Mouse (Mus musculus) liver, embryonic 14.5 days (tissue): ENCODE data around the gene Slc35b1. TPM values are rescaled to one million over a fixed set of nuclear protein-coding genes. Genes with fewer than 3 reads are reported as not detected.

Source experiments
- ATAC-seq: fragments of 200-750 bp; cut with Nextera tagmentation; 2 replicates; pipeline ENCODE4 v1.8.0; 2017; ENCODE audit warnings: moderate number of reproducible peaks, mild to moderate bottlenecking, moderate library complexity; ENCODE audit not compliant: insufficient read depth
- DNase-seq, 3 experiments: peaks; one replicate each; pipeline ENCODE4 v3.0.0-alpha.2; 2012 to 2013; ENCODE audit warnings: low read depth in 3 of 3, low spot score in 3 of 3
- H3K27ac ChIP-seq: fragments of 300-500 bp; sonication (generic); 2 replicates; pipeline ENCODE4 v1.5.1; 2014; ENCODE audit warnings: moderate library complexity, mild to moderate bottlenecking, control low read depth, inconsistent platforms
- H3K27me3 ChIP-seq: fragments of 300-500 bp; sonication (generic); 2 replicates; pipeline ENCODE4 v1.6.1; 2014; ENCODE audit warnings: mild to moderate bottlenecking, low read length, moderate library complexity; ENCODE audit not compliant: control insufficient read depth, insufficient read depth
- H3K36me3 ChIP-seq: fragments of 300-500 bp; sonication (generic); replicated peaks from 2 replicates; pipeline ENCODE4 v1.6.1; 2014; ENCODE audit warnings: low read depth; ENCODE audit not compliant: control insufficient read depth, insufficient read depth
- H3K4me1 ChIP-seq, 2 experiments: fragments of 200-500 bp in 1 of 2; fragments of 300-500 bp in 1 of 2; sonication (generic) in 1 of 2; replicated peaks; 2 replicates each; pipeline ENCODE4 v1.6.1; 2012 to 2014; ENCODE audit warnings: antibody characterized with exemption in 1 of 2, inconsistent platforms in 1 of 2, low read length in 1 of 2; ENCODE audit not compliant: control insufficient read depth in 2 of 2, insufficient read depth in 2 of 2
- H3K4me2 ChIP-seq: fragments of 300-500 bp; sonication (generic); 2 replicates; pipeline ENCODE4 v1.6.1; 2014; ENCODE audit warnings: low read depth, mild to moderate bottlenecking, control low read depth, moderate library complexity
- H3K4me3 ChIP-seq, 2 experiments: fragments of 200-500 bp in 1 of 2; fragments of 300-500 bp in 1 of 2; sonication (generic) in 1 of 2; 2 replicates each; pipeline ENCODE4 v1.5.1; 2012 to 2014; ENCODE audit warnings: low read depth in 2 of 2, low read length in 2 of 2, mild to moderate bottlenecking in 2 of 2, control low read depth in 1 of 2, inconsistent platforms in 1 of 2, moderate library complexity in 1 of 2; ENCODE audit not compliant: insufficient read depth in 1 of 2
- H3K9ac ChIP-seq: fragments of 300-500 bp; sonication (generic); replicated peaks from 2 replicates; pipeline ENCODE4 v1.6.1; 2014; ENCODE audit warnings: mild to moderate bottlenecking, control low read depth, moderate library complexity
- H3K9me3 ChIP-seq: fragments of 300-500 bp; sonication (generic); 2 replicates; pipeline ENCODE4 v1.6.1; 2016; ENCODE audit warnings: low read length, mixed read lengths; ENCODE audit not compliant: control insufficient read depth
- CTCF ChIP-seq: IDR thresholded peaks from 2 replicates; pipeline ENCODE4 v1.5.1; 2016; ENCODE audit warnings: antibody characterized with exemption, low read depth, control low read depth
- EP300 ChIP-seq: IDR thresholded peaks from 2 replicates; pipeline ENCODE4 v1.6.1; 2016; ENCODE audit warnings: antibody characterized with exemption, low read depth
- WGBS: fragments of 180-500 bp; shearing (Covaris S2); extraction: QIAGEN DNeasy Blood & Tissue Kit; methylation state at CpG from one replicate; pipeline ENCODE4 v1.1.7; 2014; ENCODE audit not compliant: insufficient replicate concordance; 5-methylcytosine and 5-hydroxymethylcytosine counted together
- polyA plus RNA-seq, 2 experiments: library from polyadenylated mRNA; depleted of rRNA in 1 of 2; stranded (reverse) in 1 of 2; unstranded in 1 of 2; fragments of >200 nt; fragmentation: Nextera tagmentation in 1 of 2; extraction: Ambion mirVana in 1 of 2; gene quantifications; 2 replicates each; pipeline versions ENCODE4 v1.2.1 to v1.2.3; 2012 to 2014

Slc35b1 gene
- polyA plus RNA-seq, 2 experiments, result 24.6 to 44.9 TPM

DNA sequence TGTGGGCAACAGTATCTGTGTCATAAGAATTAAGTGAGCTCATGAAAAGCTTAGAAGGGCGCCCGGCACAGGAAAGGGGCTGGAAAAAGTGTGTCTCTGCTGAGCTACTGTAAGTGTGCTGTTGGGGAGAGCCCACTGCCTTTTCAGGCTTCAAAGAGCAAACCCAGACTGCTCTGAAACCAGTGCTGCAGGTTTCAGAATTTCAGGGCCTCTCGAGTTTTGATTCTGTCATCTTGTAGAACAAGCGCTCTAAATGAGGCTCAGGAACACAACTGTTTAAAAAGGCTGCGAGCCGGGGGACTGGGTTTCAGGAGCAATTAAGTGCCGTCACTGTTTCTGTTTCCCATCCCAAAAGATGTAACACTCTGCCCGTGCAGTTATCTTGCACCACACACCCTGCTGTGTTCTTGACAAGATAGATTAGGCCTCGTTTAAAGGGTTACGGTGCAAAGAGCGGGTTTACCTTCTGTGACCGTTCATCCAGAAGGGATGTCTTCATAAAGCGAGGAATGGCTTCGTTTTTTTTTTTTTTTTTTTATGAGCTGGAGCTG, 44.9 kb upstream of the Slc35b1 start:
- peak overlapping the region; percentile 100 for H3K27ac ChIP-seq
- ATAC-seq (peak; percentile 70), DNase-seq (peak; percentile 90 to 93 (median 91))
- H3K4me2 ChIP-seq, result peak overlapping the region; percentile 98
- no peaks in the 10 kb centered on the region for H3K9me3 ChIP-seq
- H3K27me3 ChIP-seq, result no peaks in the 10 kb centered on the region
- H3K36me3 ChIP-seq, result peaks cover 44% of the 10 kb centered on the region
- TF ChIP-seq EP300 (peak; percentile 96), CTCF (no peak)
- peak overlapping the region; percentile 96 to 97 for H3K4me3 ChIP-seq
- WGBS, result 9% methylated on average over 14 of the region's 14 CpGs
- peaks cover 49 to 66% of the 10 kb centered on the region in 2 experiments for H3K4me1 ChIP-seq
- H3K9ac ChIP-seq, result peak overlapping the region; percentile 99

DNA sequence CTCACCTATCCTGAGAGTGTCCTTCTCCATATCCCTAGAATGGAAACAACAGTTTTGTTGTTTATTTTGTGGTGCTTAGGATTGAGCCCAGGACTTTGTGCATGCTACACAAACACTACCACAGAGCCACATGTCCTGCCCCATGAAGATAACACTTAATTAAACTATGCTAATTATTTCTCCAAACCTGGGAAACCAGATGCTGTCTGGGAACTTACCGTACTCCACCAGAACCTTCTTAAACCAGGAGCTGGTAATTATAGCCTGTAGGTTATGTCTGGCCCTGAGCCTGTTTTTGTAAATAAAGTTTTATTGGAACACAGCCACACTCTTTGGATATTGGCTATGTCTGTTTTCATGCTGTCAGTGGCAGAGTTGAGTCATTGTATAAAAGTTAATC, 44.2 kb upstream of the Slc35b1 start:
- TF ChIP-seq EP300, result no peak
- no peak for TF ChIP-seq CTCF
- DNase-seq (no peak), ATAC-seq (no peak)
- Histone ChIP-seq H3K4me2 (peak overlapping the region; percentile 98), H3K27me3 (no peaks in the 10 kb centered on the region), H3K9ac (peak overlapping the region; percentile 99), H3K36me3 (peaks cover 51% of the 10 kb centered on the region), H3K27ac (peak overlapping the region; percentile 100), H3K4me1 (peaks cover 44 to 64% of the 10 kb centered on the region in 2 experiments), H3K9me3 (no peaks in the 10 kb centered on the region), H3K4me3 (peak overlapping the region; percentile 96 to 97)
- WGBS, result 60% methylated on average over 1 of the region's 1 CpGs

DNA sequence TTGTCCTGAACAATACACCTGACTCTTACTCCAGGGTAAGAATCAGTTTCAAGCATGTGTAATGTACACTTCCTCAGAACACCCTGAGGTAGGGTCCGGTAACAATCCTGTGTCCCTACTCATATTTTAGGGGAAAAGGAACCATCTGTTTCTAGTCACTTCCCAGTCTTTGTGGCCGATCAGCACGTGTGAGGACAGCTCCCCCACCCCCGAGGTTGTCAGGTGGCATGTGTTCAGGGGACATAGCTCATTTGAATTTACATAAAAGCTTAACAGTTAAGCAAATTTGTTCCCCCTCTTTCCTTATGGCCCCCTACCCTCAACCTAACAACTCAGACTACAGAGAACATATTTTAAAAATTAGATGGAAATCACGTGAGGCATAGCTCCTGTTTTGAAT, 43.8 kb upstream of the Slc35b1 start:
- Histone ChIP-seq H3K4me3 (peak overlapping the region; percentile 96 to 97), H3K9me3 (no peaks in the 10 kb centered on the region), H3K9ac (peak overlapping the region; percentile 99), H3K27me3 (no peaks in the 10 kb centered on the region), H3K36me3 (peaks cover 55% of the 10 kb centered on the region), H3K27ac (peak overlapping the region; percentile 100), H3K4me1 (peaks cover 40 to 60% of the 10 kb centered on the region in 2 experiments), H3K4me2 (peak overlapping the region; percentile 98)
- ATAC-seq, result no peak
- 29% methylated on average over 5 of the region's 5 CpGs for WGBS
- TF ChIP-seq CTCF (no peak), EP300 (no peak)
- DNase-seq, result no peak

DNA sequence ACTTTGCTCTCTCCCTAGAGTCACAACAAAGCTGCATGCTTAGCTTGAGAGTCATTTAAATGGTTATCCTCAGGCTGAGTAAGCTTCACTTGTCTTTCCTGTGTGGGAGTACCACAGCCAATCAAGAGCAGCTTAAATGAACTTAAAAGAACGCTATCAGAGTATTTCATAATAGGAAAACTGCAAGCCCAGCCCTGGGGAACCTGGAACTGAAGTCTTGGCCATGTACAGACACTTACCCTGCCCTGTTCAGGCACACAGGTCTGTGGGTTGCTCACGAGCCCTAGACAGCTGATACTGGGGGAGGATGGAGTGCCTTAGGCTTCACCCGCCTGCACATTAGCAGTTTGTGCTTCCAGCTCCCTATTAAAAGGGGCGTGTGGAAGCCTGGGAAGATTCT, 41.3 kb upstream of the Slc35b1 start:
- Histone ChIP-seq H3K9ac (peak overlapping the region; percentile 99), H3K27ac (peak overlapping the region; percentile 100), H3K27me3 (no peaks in the 10 kb centered on the region), H3K4me3 (peak overlapping the region; percentile 38 to 97), H3K4me1 (peaks cover 34 to 49% of the 10 kb centered on the region in 2 experiments), H3K9me3 (no peaks in the 10 kb centered on the region), H3K36me3 (peaks cover 80% of the 10 kb centered on the region), H3K4me2 (peak overlapping the region; percentile 98)
- TF ChIP-seq CTCF (no peak), EP300 (no peak)
- WGBS, result 72% methylated on average over 4 of the region's 4 CpGs
- ATAC-seq (no peak), DNase-seq (no peak)

- H3K4me2 ChIP-seq, result peak overlapping the region; percentile 98
- H3K4me1 ChIP-seq, result peaks cover 34 to 40% of the 10 kb centered on the region in 2 experiments
- peak overlapping the region; percentile 3 to 6; a peak in 2 of 4 replicates for H3K4me3 ChIP-seq
- H3K9ac ChIP-seq, result 0 out of 2 replicates have a peak overlapping the region, but pooled peaks have one; percentile 20
- DNase-seq (no peak), ATAC-seq (no peak)
- peaks cover 90% of the 10 kb centered on the region for H3K36me3 ChIP-seq
- H3K9me3 ChIP-seq, result no peaks in the 10 kb centered on the region
- 81% methylated on average over 2 of the region's 2 CpGs for WGBS
- TF ChIP-seq EP300, result no peak
- TF ChIP-seq CTCF, result no peak
- H3K27me3 ChIP-seq, result no peaks in the 10 kb centered on the region
- peak overlapping the region; percentile 19 for H3K27ac ChIP-seq
These were observed 40.3 kb upstream of the Slc35b1 start for GRCm38 (mm10) chr11:95344181-95344580.
